Mouse (Mus musculus) liver, embryonic 16.5 days (tissue): Measurements from ENCODE around the gene Oxld1. TPM values are rescaled to one million over a fixed set of nuclear protein-coding genes. Genes with fewer than 3 reads are reported as not detected.
A peak's percentile ranks its signal among the peaks of the same experiment; 100 is the strongest.

Experiments used
- ATAC-seq: fragments of 200-750 bp; cut with Nextera tagmentation; 2 replicates; pipeline ENCODE4 v1.8.0; 2017; ENCODE audit warnings: low read depth, mild to moderate bottlenecking, moderate number of reproducible peaks, moderate library complexity
- H3K27ac ChIP-seq: fragments of 300-500 bp; sonication (generic); 2 replicates; pipeline ENCODE4 v1.5.1; 2014; ENCODE audit warnings: mild to moderate bottlenecking, low read length
- H3K27me3 ChIP-seq: fragments of 300-500 bp; sonication (generic); 2 replicates; pipeline ENCODE4 v1.6.1; 2014; ENCODE audit warnings: low read depth, low read length, mixed read lengths; ENCODE audit not compliant: control insufficient read depth, insufficient read depth
- H3K36me3 ChIP-seq: fragments of 300-500 bp; sonication (generic); 2 replicates; pipeline ENCODE4 v1.6.1; 2014; ENCODE audit warnings: mild to moderate bottlenecking; ENCODE audit not compliant: control insufficient read depth, insufficient read depth
- H3K4me1 ChIP-seq: fragments of 300-500 bp; sonication (generic); 2 replicates; pipeline ENCODE4 v1.6.1; 2014; ENCODE audit warnings: low read depth, low read length, mixed read lengths; ENCODE audit not compliant: control insufficient read depth
- H3K4me2 ChIP-seq: fragments of 300-500 bp; sonication (generic); 2 replicates; pipeline ENCODE4 v1.6.1; 2014; ENCODE audit warnings: low read depth, low read length, mixed read lengths
- H3K4me3 ChIP-seq: fragments of 300-500 bp; sonication (generic); 2 replicates; pipeline ENCODE4 v1.5.1; 2014; ENCODE audit warnings: low read depth, mild to moderate bottlenecking, low read length
- H3K9ac ChIP-seq: fragments of 300-500 bp; sonication (generic); 2 replicates; pipeline ENCODE4 v1.6.1; 2014; ENCODE audit warnings: low read depth, low read length
- H3K9me3 ChIP-seq: fragments of 300-500 bp; sonication (generic); replicated peaks from 2 replicates; pipeline ENCODE4 v1.6.1; 2016; ENCODE audit warnings: low read length; ENCODE audit not compliant: control insufficient read depth
- WGBS: fragments of 180-500 bp; shearing (Covaris S2); extraction: QIAGEN DNeasy Blood & Tissue Kit; methylation state at CpG from one replicate; pipeline ENCODE4 v1.1.7; 2014; ENCODE audit not compliant: insufficient replicate concordance; 5-methylcytosine and 5-hydroxymethylcytosine counted together
- polyA plus RNA-seq: library from polyadenylated mRNA; unstranded; fragments of >200 nt; fragmentation: Nextera tagmentation; extraction: Ambion mirVana; gene quantifications from 2 replicates; pipeline ENCODE4 v1.2.1, GENCODE M21; 2015

The Oxld1 gene
- polyA plus RNA-seq, 1 experiment from 2014 or later = 9.1 TPM

DNA sequence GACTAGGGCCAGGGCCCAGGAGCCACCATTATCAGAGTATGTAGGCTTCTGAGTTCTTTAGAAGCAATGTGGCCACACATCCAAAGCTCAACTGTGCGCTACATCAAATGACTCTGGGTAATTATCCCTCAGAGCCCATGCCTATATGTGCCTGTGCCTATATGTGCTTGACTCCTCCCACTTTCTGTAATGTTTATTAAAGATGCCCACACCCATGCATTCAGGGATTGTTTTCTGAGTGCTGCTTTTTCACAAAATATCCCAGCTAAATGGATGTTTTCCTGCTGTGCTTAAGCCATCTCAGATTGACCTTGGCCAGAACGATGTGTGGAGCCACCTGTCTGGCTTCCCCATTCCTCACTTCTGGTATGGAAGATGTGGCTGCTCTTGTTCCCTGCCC is 5.7 kb upstream of the Oxld1 start:
- no peaks in the 10 kb centered on the region for H3K27me3 ChIP-seq
- H3K4me1 ChIP-seq = peaks cover 30% of the 10 kb centered on the region
- no peak overlapping the region for H3K4me2 ChIP-seq
- H3K9me3 ChIP-seq = no peaks in the 10 kb centered on the region
- no peak overlapping the region for H3K9ac ChIP-seq
- ATAC-seq = no peak
- H3K36me3 ChIP-seq = peaks cover 8% of the 10 kb centered on the region
- WGBS = 80% methylated on average over 2 of the region's 2 CpGs
- no peak overlapping the region for H3K27ac ChIP-seq
- H3K4me3 ChIP-seq = no peak overlapping the region

GRCm38 (mm10) chr11:120458847-120459597 is 1.2 kb upstream of the Oxld1 start:
- H3K27ac ChIP-seq = peak overlapping the region; percentile 87; the same call in 1 of the 2 replicates

GRCm38 (mm10) chr11:120457370-120457769 is 498 bp downstream of the Oxld1 start:
- ATAC-seq = peak; percentile 35
- Histone ChIP-seq H3K4me2 (peak overlapping the region; percentile 92), H3K36me3 (peaks cover 8% of the 10 kb centered on the region), H3K4me3 (peak overlapping the region; percentile 83), H3K4me1 (peaks cover 39% of the 10 kb centered on the region), H3K27me3 (no peaks in the 10 kb centered on the region), H3K27ac (peak overlapping the region; percentile 87), H3K9ac (peak overlapping the region; percentile 85), H3K9me3 (no peaks in the 10 kb centered on the region)
- 6% methylated on average over 14 of the region's 14 CpGs for WGBS

More at GRCm38 (mm10) chr11:120458847-120459597, 1.2 kb upstream of the Oxld1 start:
- Histone ChIP-seq H3K9ac (peak overlapping the region; percentile 85), H3K27me3 (no peaks in the 10 kb centered on the region), H3K4me2 (peak overlapping the region; percentile 92), H3K4me3 (peak overlapping the region; percentile 83), H3K9me3 (no peaks in the 10 kb centered on the region), H3K4me1 (peaks cover 39% of the 10 kb centered on the region), H3K36me3 (peaks cover 8% of the 10 kb centered on the region)
- 34% methylated on average over 6 of the region's 6 CpGs for WGBS
- no peak for ATAC-seq

DNA sequence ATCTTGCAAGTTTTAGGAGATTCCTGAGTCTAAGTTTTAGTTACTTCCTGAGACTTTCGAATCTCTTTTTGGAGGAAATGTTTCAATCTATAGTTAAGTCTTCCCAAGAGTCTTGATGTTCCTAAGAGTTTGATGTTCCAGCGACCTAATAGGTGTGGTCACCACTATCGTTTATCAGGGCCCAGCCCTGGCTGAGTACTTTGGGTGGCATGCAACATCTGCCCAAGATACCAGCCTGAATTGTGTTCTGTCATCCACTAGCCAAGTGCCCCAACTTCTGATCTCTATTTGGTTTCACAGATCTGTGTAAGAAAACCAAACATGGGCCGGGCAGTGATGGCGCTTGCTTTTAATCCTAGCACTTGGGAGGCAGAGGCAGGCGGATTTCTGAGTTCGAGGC is 2.5 kb downstream of the Oxld1 start:
- H3K9me3 ChIP-seq = no peaks in the 10 kb centered on the region
- H3K27ac ChIP-seq = peak overlapping the region; percentile 45
- peak overlapping the region; percentile 30 for H3K4me2 ChIP-seq
- H3K9ac ChIP-seq = no peak overlapping the region; the same call in 1 of the 2 replicates
- 58% methylated on average over 7 of the region's 7 CpGs for WGBS
- no peaks in the 10 kb centered on the region for H3K36me3 ChIP-seq
- H3K4me3 ChIP-seq = no peak overlapping the region
- ATAC-seq = peak; percentile 62
- no peaks in the 10 kb centered on the region for H3K27me3 ChIP-seq
- peaks cover 39% of the 10 kb centered on the region for H3K4me1 ChIP-seq

DNA sequence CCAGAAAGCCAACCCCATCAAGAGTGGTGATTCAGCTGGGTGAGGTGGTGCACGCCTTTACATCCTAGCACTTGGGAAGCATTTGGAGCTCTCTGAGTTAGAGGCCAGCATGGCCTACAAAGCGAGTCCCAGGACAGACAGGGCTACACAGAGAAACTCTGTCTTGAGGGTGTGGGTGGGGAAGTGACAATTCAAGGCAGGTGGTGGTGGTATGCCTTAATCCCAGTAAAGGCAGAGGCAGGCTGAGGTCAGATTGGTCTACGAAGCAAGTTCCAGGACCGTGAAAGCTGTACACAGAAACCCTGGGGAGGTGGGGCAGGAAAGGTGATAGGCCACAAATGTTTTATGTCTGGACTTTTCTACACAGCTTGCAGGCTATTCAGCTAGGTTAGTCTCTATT is 2.9 kb downstream of the Oxld1 start:
- no peaks in the 10 kb centered on the region for H3K27me3 ChIP-seq
- H3K4me2 ChIP-seq = peak overlapping the region; percentile 30; the same call in 1 of the 2 replicates
- no peaks in the 10 kb centered on the region for H3K9me3 ChIP-seq
- 90% methylated on average over 4 of the region's 4 CpGs for WGBS
- H3K4me1 ChIP-seq = peaks cover 39% of the 10 kb centered on the region
- peak overlapping the region; percentile 45 for H3K27ac ChIP-seq
- H3K4me3 ChIP-seq = no peak overlapping the region
- no peaks in the 10 kb centered on the region for H3K36me3 ChIP-seq
- H3K9ac ChIP-seq = no peak overlapping the region; the same call in 1 of the 2 replicates
- ATAC-seq = no peak

- no peaks in the 10 kb centered on the region for H3K27me3 ChIP-seq
- H3K4me3 ChIP-seq = no peak within 1 kb of the TSS
- no peaks in the 10 kb centered on the region for H3K9me3 ChIP-seq
- H3K9ac ChIP-seq = no peak within 1 kb of the TSS
- no peaks in the 10 kb centered on the region for H3K36me3 ChIP-seq
- H3K4me2 ChIP-seq = no peak within 1 kb of the TSS
- no peak within 1 kb of the TSS for H3K27ac ChIP-seq
- WGBS = 75% methylated on average over 4 of the region's 4 CpGs
- ATAC-seq = no peak
- H3K4me1 ChIP-seq = peaks cover 28% of the 10 kb centered on the region
Observed at GRCm38 (mm10) chr11:120453306-120453705, 4.6 kb downstream of the Oxld1 start, which contains the start of gene Pde6g. Gene Pde6g, minus strand, starts transcription at chr11:120453500.

- 66% methylated on average over 3 of the region's 3 CpGs for WGBS
Observed at GRCm38 (mm10) chr11:120452246-120452645, 5.6 kb downstream of the Oxld1 start.

GRCm38 (mm10) chr11:120447179-120447578 is 10.7 kb downstream of the Oxld1 start:
- WGBS = 67% methylated on average over 7 of the region's 7 CpGs
- Histone ChIP-seq H3K9me3 (no peaks in the 10 kb centered on the region), H3K36me3 (no peaks in the 10 kb centered on the region), H3K27me3 (no peaks in the 10 kb centered on the region), H3K4me3 (no peak overlapping the region), H3K9ac (no peak overlapping the region), H3K27ac (no peak overlapping the region), H3K4me2 (no peak overlapping the region), H3K4me1 (no peaks in the 10 kb centered on the region)
- ATAC-seq = no peak

More at GRCm38 (mm10) chr11:120452246-120452645, 5.6 kb downstream of the Oxld1 start:
- Histone ChIP-seq H3K9ac (no peak overlapping the region), H3K4me3 (no peak overlapping the region), H3K36me3 (no peaks in the 10 kb centered on the region), H3K27me3 (no peaks in the 10 kb centered on the region), H3K9me3 (no peaks in the 10 kb centered on the region), H3K4me1 (peaks cover 26% of the 10 kb centered on the region), H3K4me2 (no peak overlapping the region), H3K27ac (no peak overlapping the region)
- ATAC-seq = no peak

DNA sequence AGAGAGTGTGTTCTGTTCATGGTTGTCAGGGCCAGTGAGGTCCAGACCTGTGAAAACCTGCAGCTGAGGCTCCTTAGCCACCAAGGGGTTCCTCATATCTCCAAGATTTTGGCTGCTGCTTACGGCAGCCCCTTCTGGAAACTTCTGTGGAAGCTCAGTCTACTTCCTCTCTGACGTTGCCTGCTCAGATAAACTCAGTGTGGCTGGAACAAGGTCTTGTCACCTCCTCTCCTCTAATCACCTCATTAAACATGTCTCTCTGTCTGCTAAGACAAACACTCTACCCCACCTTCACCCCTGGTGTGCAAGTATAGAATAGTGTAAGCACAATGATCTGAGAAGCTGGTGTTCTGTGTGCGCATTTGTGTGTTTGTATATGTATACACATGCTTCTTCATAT is 12.4 kb downstream of the Oxld1 start:
- no peak overlapping the region for H3K27ac ChIP-seq
- H3K9ac ChIP-seq = no peak overlapping the region
- no peaks in the 10 kb centered on the region for H3K4me1 ChIP-seq
- no peak for ATAC-seq
- no peaks in the 10 kb centered on the region for H3K9me3 ChIP-seq
- H3K27me3 ChIP-seq = no peaks in the 10 kb centered on the region
- H3K4me2 ChIP-seq = no peak overlapping the region
- no peaks in the 10 kb centered on the region for H3K36me3 ChIP-seq
- no peak overlapping the region for H3K4me3 ChIP-seq
- WGBS = 38% methylated on average over 3 of the region's 3 CpGs
